Mouse (Mus musculus): ENCODE data around the gene Plekhm2.

- TF ChIP-seq POLR2A (IDR thresholded peaks at IDR 0.05; ENCODE audit: insufficient read depth, low read depth, low read length), result no peak
- no peak for TF ChIP-seq CTCF (IDR thresholded peaks at IDR 0.05; ENCODE audit: insufficient read depth, low read depth, low read length)
Measured at GRCm38 (mm10) chr4:141681767-141682166, 17.1 kb upstream of the Plekhm2 start.

Data from olfactory bulb, adult 2 months (tissue).